Mouse (Mus musculus): ENCODE measurements at regions not wholly inside any gene's neighbourhood (a gene's known extent, or its start where the extent isn't known, plus 50 kb on each side); places are given as distances from the start of the nearest gene placed in this dataset.

DNA sequence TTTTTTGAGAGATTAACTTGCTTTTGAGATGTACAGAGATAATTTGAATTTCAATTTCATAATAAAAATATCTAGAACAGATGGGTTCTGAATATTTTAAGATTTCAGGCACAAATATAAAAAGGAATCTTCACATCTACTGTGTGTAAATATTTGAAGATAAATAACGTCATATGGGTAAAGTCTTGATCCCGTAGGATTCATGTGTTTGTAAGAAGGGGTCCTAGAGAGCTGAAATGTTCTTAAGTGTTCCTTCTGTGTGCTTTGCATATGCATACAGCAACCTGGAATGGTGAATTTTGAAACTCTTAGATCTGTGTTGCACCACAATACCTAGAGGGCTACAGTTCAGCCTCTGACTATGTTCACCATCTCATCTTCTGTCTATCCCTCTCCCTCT, 131.4 kb upstream of the Slc35b3 start:
- DNase-seq (ENCODE audit: low spot score): no peak

DNA sequence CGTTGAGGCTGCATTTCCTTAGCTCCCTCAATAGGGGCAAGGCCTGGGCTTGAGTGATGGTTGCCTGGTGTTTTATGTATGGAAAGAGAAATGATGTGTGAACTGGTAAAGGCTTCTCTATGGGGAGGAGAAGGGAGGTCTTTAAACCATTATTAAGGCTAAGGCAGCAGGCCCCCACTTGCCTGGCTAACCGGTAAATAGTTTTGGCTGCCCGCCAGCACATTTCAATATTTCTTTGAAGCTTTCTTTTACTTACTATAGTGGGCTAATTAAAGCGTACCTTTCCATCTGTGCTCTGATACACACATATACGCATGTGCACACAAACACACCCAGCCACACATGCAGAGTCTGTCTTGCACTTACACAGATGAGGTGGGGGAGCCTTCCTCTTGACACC, 123.9 kb upstream of the Slc35b3 start:
- DNase-seq (ENCODE audit: low spot score): no peak

DNA sequence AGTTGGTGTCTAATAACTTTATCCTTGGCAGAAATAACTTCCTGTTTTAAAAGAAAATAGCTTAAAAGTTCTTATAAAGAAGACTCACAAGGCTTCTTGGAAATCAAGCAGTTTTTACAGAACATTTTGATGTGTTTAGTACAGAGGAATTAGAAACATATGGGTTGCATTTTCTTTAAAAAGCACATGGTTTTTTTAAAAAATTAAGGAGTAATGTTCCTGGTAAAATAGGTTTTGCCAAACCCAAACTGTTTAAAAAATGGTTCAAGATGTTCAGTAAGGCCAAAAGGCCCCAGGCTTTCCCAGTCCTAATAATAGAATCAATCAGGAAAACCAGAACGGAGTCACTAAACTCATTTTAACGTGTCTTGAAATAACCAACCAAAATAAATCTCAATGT, 113.5 kb upstream of the Slc35b3 start:
- no peak for DNase-seq (ENCODE audit: low spot score)

DNA sequence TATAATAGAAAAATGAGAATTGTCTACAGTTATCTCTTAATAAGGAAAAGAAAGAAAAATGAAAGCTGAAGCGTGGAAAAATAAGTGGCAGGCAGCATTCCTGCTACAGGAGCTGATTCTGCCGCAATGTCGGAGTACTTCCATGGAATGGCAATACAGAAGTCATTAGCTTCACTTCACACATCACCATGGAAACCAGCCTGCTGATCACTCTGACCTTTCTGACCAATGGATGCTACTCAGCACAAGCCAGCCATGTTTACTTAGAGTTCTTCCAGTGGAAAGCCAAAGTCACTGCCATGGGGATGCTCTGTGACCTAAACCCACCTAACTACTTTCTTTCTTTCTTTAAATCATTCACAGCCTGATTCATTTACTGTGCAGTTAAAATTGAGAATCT, 71.6 kb upstream of the Slc35b3 start:
- DNase-seq (ENCODE audit: low spot score): no peak

DNA sequence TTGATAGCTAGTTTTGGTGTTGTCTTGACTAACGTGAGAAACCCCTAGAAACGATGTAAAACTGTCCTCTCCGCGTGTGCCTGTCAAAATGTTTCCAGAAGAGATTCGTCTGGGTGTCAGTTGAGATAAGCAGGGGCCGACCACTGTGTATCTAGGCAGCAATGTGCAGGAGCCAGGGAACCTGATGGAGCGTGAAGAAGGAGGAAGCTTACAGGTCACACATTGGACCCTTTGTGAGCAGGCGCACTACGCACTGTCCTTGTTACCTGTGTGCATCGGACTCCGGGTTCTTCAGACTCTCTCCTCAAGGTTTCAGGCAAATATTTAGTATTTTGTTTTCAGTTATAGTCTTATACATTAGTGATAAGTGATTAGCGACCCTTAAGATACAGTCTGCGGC, 59.5 kb upstream of the Slc35b3 start:
- DNase-seq (ENCODE audit: low spot score): no peak

DNA sequence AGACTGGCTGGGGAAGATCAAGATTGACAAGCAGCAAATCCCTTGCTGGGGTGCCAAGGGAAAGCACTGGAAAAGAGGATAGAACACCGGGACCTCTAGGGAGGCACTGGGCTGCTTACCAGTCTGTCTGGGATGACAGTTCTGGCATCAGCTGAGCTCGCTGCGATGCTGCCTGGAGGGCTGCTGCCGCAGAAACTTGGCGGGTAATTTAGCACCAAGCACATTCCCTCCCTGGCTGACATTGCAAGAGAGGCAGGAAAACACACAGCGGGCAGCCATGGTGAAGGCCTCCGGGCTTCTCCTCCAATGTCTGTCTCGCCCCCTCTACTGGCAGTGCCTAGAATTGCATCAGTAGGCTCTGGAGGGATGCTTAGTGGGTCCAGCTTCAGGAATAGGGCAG, 51.0 kb upstream of the Slc35b3 start:
- peak; percentile 14 for DNase-seq (ENCODE audit: low spot score)

Data from urinary bladder, postnatal 10 days (tissue).